Mouse (Mus musculus) hindbrain, postnatal 0 days (tissue): ENCODE measurements at regions not wholly inside any gene's neighbourhood (a gene's known extent, or its start where the extent isn't known, plus 50 kb on each side); places are given as distances from the start of the nearest gene placed in this dataset.
"Not testable (repeated sequence)": the region's sequence is repeated elsewhere in the genome, so short reads cannot be mapped to it uniquely, and the experiment has no call there.

Experiments used
- ATAC-seq: fragments of 200-750 bp; cut with Nextera tagmentation; 2 replicates; pipeline ENCODE4 v1.8.0; 2017; ENCODE audit warnings: mild to moderate bottlenecking, moderate TSS enrichment, moderate library complexity
- DNase-seq: peaks from one replicate; pipeline ENCODE4 v3.0.0-alpha.2; 2015; ENCODE audit warnings: low spot score
- H3K27ac ChIP-seq: fragments of 300-500 bp; sonication (generic); 2 replicates; pipeline ENCODE4 v1.5.1; 2014; ENCODE audit warnings: mild to moderate bottlenecking
- H3K27me3 ChIP-seq: fragments of 300-500 bp; sonication (generic); 2 replicates; pipeline ENCODE4 v1.6.1; 2014; ENCODE audit warnings: low read length, mixed read lengths; ENCODE audit not compliant: insufficient read depth
- H3K36me3 ChIP-seq: fragments of 300-500 bp; sonication (generic); 2 replicates; pipeline ENCODE4 v1.6.1; 2014; ENCODE audit warnings: low read length, mixed read lengths; ENCODE audit not compliant: insufficient read depth
- H3K4me1 ChIP-seq: fragments of 300-500 bp; sonication (generic); 2 replicates; pipeline ENCODE4 v1.6.1; 2014; ENCODE audit warnings: antibody characterized with exemption, low read length, mixed read lengths; ENCODE audit not compliant: insufficient read depth
- H3K4me2 ChIP-seq: fragments of 300-500 bp; sonication (generic); 2 replicates; pipeline ENCODE4 v1.6.1; 2014; ENCODE audit warnings: low read depth, mild to moderate bottlenecking, low read length, moderate library complexity, mixed read lengths
- H3K4me3 ChIP-seq: fragments of 300-500 bp; sonication (generic); 2 replicates; pipeline ENCODE4 v1.5.1; 2014; ENCODE audit warnings: low read length
- H3K9ac ChIP-seq: fragments of 300-500 bp; sonication (generic); replicated peaks from 2 replicates; pipeline ENCODE4 v1.6.1; 2014; ENCODE audit warnings: mild to moderate bottlenecking, low read length, moderate library complexity, mixed read lengths
- H3K9me3 ChIP-seq: fragments of 300-500 bp; sonication (generic); 2 replicates; pipeline ENCODE4 v1.6.1; 2016; ENCODE audit warnings: low read length, mixed read lengths
- CTCF ChIP-seq: IDR thresholded peaks from 2 replicates; pipeline ENCODE4 v1.5.1; 2016; ENCODE audit warnings: antibody characterized with exemption, control low read depth, low read depth
- WGBS: fragments of 180-500 bp; shearing (Covaris S2); extraction: QIAGEN DNeasy Blood & Tissue Kit; methylation state at CpG from one replicate; pipeline ENCODE4 v1.1.7; 2014; 5-methylcytosine and 5-hydroxymethylcytosine counted together

GRCm38 (mm10) chr13:44673337-44673966 is 55.8 kb upstream of the Jarid2 start:
- 23% methylated on average over 20 of the region's 20 CpGs for WGBS
- Histone ChIP-seq H3K36me3 (no peaks in the 10 kb centered on the region), H3K4me2 (peak overlapping the region; percentile 39), H3K4me1 (no peaks in the 10 kb centered on the region), H3K4me3 (peak overlapping the region; percentile 10), H3K27me3 (no peaks in the 10 kb centered on the region), H3K27ac (no peak overlapping the region), H3K9me3 (no peaks in the 10 kb centered on the region), H3K9ac (no peak overlapping the region)
- TF ChIP-seq CTCF: no peak
- DNase-seq (peak; percentile 73), ATAC-seq (no peak)

- WGBS: 30% methylated on average over 12 of the region's 12 CpGs
- ATAC-seq (no peak), DNase-seq (no peak)
- H3K4me1 ChIP-seq: no peaks in the 10 kb centered on the region
- H3K9ac ChIP-seq: no peak overlapping the region
- no peak for TF ChIP-seq CTCF
- H3K27ac ChIP-seq: no peak overlapping the region
- peak overlapping the region; percentile 10 for H3K4me3 ChIP-seq
- H3K36me3 ChIP-seq: no peaks in the 10 kb centered on the region
- no peaks in the 10 kb centered on the region for H3K27me3 ChIP-seq
- no peaks in the 10 kb centered on the region for H3K9me3 ChIP-seq
- H3K4me2 ChIP-seq: peak overlapping the region; percentile 39
These were observed 55.3 kb upstream of the Jarid2 start for GRCm38 (mm10) chr13:44673967-44674357.

GRCm38 (mm10) chr13:44674926-44675650 is 54.2 kb upstream of the Jarid2 start:
- no peak overlapping the region for H3K9ac ChIP-seq
- H3K36me3 ChIP-seq: no peaks in the 10 kb centered on the region
- H3K27ac ChIP-seq: no peak overlapping the region
- no peak for TF ChIP-seq CTCF
- ATAC-seq (no peak), DNase-seq (no peak)
- no peaks in the 10 kb centered on the region for H3K27me3 ChIP-seq
- 86% methylated on average over 8 of the region's 8 CpGs for WGBS
- H3K4me3 ChIP-seq: no peak overlapping the region
- no peak overlapping the region for H3K4me2 ChIP-seq
- H3K4me1 ChIP-seq: no peaks in the 10 kb centered on the region
- H3K9me3 ChIP-seq: no peaks in the 10 kb centered on the region

- Histone ChIP-seq H3K4me1 (no peaks in the 10 kb centered on the region), H3K27me3 (no peaks in the 10 kb centered on the region), H3K4me2 (no peak overlapping the region), H3K9me3 (no peaks in the 10 kb centered on the region), H3K4me3 (no peak overlapping the region), H3K36me3 (no peaks in the 10 kb centered on the region), H3K9ac (no peak overlapping the region), H3K27ac (no peak overlapping the region)
- DNase-seq (no peak), ATAC-seq (no peak)
- TF ChIP-seq CTCF: no peak
- WGBS: 94% methylated on average over 6 of the region's 6 CpGs
These were observed 53.2 kb upstream of the Jarid2 start for GRCm38 (mm10) chr13:44676041-44676440.

GRCm38 (mm10) chr13:44678121-44678520 is 51.2 kb upstream of the Jarid2 start:
- Histone ChIP-seq H3K9ac (no peak overlapping the region), H3K36me3 (no peaks in the 10 kb centered on the region), H3K9me3 (no peaks in the 10 kb centered on the region), H3K27ac (no peak overlapping the region), H3K4me3 (no peak overlapping the region), H3K4me1 (no peaks in the 10 kb centered on the region), H3K4me2 (no peak overlapping the region), H3K27me3 (no peaks in the 10 kb centered on the region)
- ATAC-seq (no peak), DNase-seq (no peak)
- TF ChIP-seq CTCF: no peak
- 70% methylated on average over 3 of the region's 3 CpGs for WGBS

- 86% methylated on average over 6 of the region's 7 CpGs for WGBS
- not testable (repeated sequence) for H3K36me3 ChIP-seq, H3K4me2 ChIP-seq, ATAC-seq, H3K9me3 ChIP-seq, H3K4me1 ChIP-seq, H3K27me3 ChIP-seq, H3K27ac ChIP-seq, DNase-seq, H3K9ac ChIP-seq, H3K4me3 ChIP-seq
These were observed 49.8 kb upstream of the Jarid2 start for GRCm38 (mm10) chr13:44679457-44679856.
